Mouse (Mus musculus) liver, embryonic 13.5 days (tissue): ENCODE results near the gene Bola1. TPM values are rescaled to one million over a fixed set of nuclear protein-coding genes. Genes with fewer than 3 reads are reported as not detected.

Experiments used
- ATAC-seq: fragments of 200-750 bp; cut with Nextera tagmentation; 2 replicates; pipeline ENCODE4 v1.8.0; 2017; ENCODE audit warnings: low read depth, mild to moderate bottlenecking, moderate number of reproducible peaks, moderate library complexity
- DNase-seq: peaks from one replicate; pipeline ENCODE4 v3.0.0; 2022
- H3K27ac ChIP-seq: fragments of 300-500 bp; sonication (generic); 2 replicates; pipeline ENCODE4 v1.5.1; 2015; ENCODE audit warnings: moderate library complexity, mild to moderate bottlenecking, inconsistent platforms
- H3K27me3 ChIP-seq: fragments of 300-500 bp; sonication (generic); 2 replicates; pipeline ENCODE4 v1.6.1; 2015; ENCODE audit warnings: mild to moderate bottlenecking, inconsistent platforms
- H3K36me3 ChIP-seq: fragments of 300-500 bp; sonication (generic); 2 replicates; pipeline ENCODE4 v1.6.1; 2015; ENCODE audit warnings: mild to moderate bottlenecking, inconsistent platforms
- H3K4me1 ChIP-seq: fragments of 300-500 bp; sonication (generic); replicated peaks from 2 replicates; pipeline ENCODE4 v1.6.1; 2015; ENCODE audit warnings: inconsistent platforms
- H3K4me2 ChIP-seq: fragments of 300-500 bp; sonication (generic); 2 replicates; pipeline ENCODE4 v1.6.1; 2015; ENCODE audit warnings: inconsistent platforms, mild to moderate bottlenecking, moderate library complexity
- H3K4me3 ChIP-seq: fragments of 300-500 bp; sonication (generic); replicated peaks from 2 replicates; pipeline ENCODE4 v1.5.1; 2015; ENCODE audit warnings: mild to moderate bottlenecking, inconsistent platforms
- H3K9ac ChIP-seq: fragments of 300-500 bp; sonication (generic); 2 replicates; pipeline ENCODE4 v1.6.1; 2015; ENCODE audit warnings: mild to moderate bottlenecking, inconsistent platforms
- H3K9me3 ChIP-seq: fragments of 300-500 bp; sonication (generic); replicated peaks from 2 replicates; pipeline ENCODE4 v1.6.1; 2016; ENCODE audit warnings: inconsistent platforms
- WGBS: fragments of 180-500 bp; shearing (Covaris S2); methylation state at CpG from one replicate; pipeline ENCODE4 v1.1.7; 2015; ENCODE audit not compliant: insufficient replicate concordance; 5-methylcytosine and 5-hydroxymethylcytosine counted together
- microRNA-seq: library from miRNA; unstranded; fragments of <30 nt; microRNA quantifications from one replicate; pipeline ENCODE4, GENCODE M21; 2016
- polyA plus RNA-seq: library from polyadenylated mRNA; unstranded; fragments of >200 nt; fragmentation: Nextera tagmentation; extraction: Ambion mirVana; gene quantifications from 2 replicates; pipeline ENCODE4 v1.2.1, GENCODE M21; 2015

Bola1 gene
- polyA plus RNA-seq, 1 experiment from 2014 or later = 56.1 TPM

- Histone ChIP-seq H3K9me3 (no peaks in the 10 kb centered on the region), H3K27me3 (peaks cover 54% of the 10 kb centered on the region), H3K9ac (no peak overlapping the region), H3K4me2 (peak overlapping the region; percentile 51), H3K4me3 (peak overlapping the region; percentile 45), H3K4me1 (peaks cover 21% of the 10 kb centered on the region; the same call in 1 of the 2 replicates), H3K27ac (peak overlapping the region; percentile 59), H3K36me3 (peaks cover 1% of the 10 kb centered on the region; the same call in 1 of the 2 replicates)
- ATAC-seq (peak; percentile 68), DNase-seq (no peak)
- WGBS = 5% methylated on average over 12 of the region's 12 CpGs
Measured at GRCm38 (mm10) chr3:96160803-96161516, 58.5 kb downstream of the Bola1 start.

DNA sequence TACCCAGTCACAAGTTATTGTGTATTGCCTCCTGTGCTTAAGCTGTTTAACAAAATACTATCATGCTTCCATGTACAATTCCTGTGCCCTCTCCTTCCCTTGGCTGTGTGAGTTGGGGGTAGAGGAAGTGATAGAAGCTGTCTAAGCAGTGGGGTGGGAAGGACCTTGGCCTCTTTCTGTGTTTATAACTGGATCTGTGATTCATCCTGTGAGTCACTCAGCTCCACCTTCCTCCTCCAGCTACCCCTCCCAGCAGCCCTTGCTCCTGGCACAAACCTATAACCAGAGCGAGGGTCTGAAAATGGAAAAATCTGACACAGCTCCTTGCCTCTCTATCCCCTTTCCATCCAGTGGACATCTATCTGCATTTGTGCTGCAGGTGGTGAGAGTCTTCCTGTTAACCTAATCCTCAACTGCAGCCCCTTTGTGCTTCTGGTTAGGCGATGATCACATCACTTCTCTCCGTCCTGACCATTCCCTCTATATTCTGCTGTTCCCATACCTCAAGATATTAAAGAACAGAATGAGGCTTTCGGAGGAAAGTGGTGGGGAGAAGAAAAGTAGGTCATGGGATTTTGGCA, 59.2 kb downstream of the Bola1 start:
- DNase-seq (no peak), ATAC-seq (0 out of 2 replicates have a peak, but pooled peaks have one; percentile 24)
- WGBS = 39% methylated on average over 4 of the region's 4 CpGs
- H3K4me2 ChIP-seq = peak overlapping the region; percentile 51; the same call in 1 of the 2 replicates
- H3K9me3 ChIP-seq = no peaks in the 10 kb centered on the region
- peaks cover 54% of the 10 kb centered on the region for H3K27me3 ChIP-seq
- no peak overlapping the region for H3K4me3 ChIP-seq
- peaks cover 21% of the 10 kb centered on the region; the same call in 1 of the 2 replicates for H3K4me1 ChIP-seq
- H3K27ac ChIP-seq = peak overlapping the region; percentile 59
- no peak overlapping the region for H3K9ac ChIP-seq
- peaks cover 8% of the 10 kb centered on the region for H3K36me3 ChIP-seq

DNA sequence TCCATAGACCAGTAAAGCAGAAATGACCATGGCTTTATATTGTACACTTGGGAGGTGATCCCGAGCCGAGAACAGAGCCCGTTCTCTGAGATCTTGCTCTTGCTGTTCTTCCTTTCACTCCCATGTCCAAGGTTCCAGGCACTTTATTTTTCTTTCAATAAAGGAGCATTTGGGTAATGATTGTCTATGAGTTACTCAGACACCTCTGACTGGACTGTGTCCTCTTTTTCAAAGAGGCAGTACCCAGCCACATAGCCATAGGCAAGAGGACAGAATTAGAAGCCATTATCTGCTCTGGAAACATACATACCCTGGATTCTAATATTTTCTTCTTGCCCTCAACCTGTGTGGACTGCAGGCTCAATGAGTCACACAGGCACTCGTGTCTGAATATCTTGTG, 59.7 kb downstream of the Bola1 start:
- Histone ChIP-seq H3K27me3 (peaks cover 52% of the 10 kb centered on the region), H3K36me3 (peaks cover 13% of the 10 kb centered on the region), H3K4me1 (peaks cover 21% of the 10 kb centered on the region; the same call in 1 of the 2 replicates), H3K4me3 (no peak overlapping the region), H3K9me3 (no peaks in the 10 kb centered on the region), H3K27ac (no peak overlapping the region), H3K4me2 (no peak overlapping the region), H3K9ac (no peak overlapping the region)
- WGBS = 59% methylated on average over 4 of the region's 4 CpGs
- DNase-seq (no peak), ATAC-seq (no peak)

DNA sequence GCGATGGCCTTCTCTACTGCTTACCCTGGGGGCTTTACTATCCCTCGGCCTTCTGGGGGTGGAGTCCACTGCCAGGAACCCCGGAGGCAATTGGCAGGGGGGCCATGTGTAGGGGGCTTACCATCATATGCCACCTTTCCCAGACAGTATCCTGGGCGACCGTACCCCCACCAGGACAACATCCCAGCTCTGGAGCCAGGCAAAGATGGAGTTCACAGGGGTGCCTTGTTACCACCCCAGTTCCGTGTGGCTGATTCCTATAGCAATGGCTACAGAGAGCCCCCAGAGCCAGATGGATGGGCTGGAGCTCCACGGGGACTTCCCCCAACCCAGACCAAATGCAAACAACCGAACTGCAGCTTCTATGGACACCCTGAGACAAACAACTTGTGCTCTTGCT, 64.0 kb downstream of the Bola1 start:
- Histone ChIP-seq H3K27me3 (peaks cover 9% of the 10 kb centered on the region), H3K36me3 (peaks cover 55% of the 10 kb centered on the region), H3K9me3 (no peaks in the 10 kb centered on the region), H3K4me3 (no peak overlapping the region), H3K27ac (no peak overlapping the region), H3K9ac (no peak overlapping the region), H3K4me1 (peaks cover 9% of the 10 kb centered on the region; the same call in 1 of the 2 replicates), H3K4me2 (no peak overlapping the region)
- DNase-seq = no peak
- WGBS = 78% methylated on average over 8 of the region's 8 CpGs
- ATAC-seq = no peak

DNA sequence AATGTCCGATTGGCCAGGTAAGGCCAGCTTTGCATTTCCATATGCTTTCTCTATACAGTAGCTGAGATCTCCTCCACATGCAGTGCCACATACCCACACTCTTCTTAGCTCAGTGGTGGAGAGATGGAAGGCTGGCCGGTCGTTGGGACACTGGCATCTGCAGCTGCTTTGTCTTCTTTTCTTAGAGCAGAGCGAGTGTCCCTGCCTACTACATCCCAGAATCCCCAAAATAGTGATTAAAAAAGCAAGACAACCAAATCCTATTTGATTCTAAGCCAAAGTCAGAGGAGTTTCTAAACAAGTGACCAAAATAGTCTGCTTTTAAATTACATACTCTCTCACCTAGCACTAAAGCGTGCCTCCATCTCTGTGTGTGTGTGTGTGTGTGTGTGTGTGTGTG, 66.9 kb downstream of the Bola1 start:
- H3K9me3 ChIP-seq = no peaks in the 10 kb centered on the region
- no peak overlapping the region for H3K27ac ChIP-seq
- ATAC-seq (no peak), DNase-seq (no peak)
- no peak overlapping the region for H3K4me3 ChIP-seq
- H3K36me3 ChIP-seq = peaks cover 55% of the 10 kb centered on the region
- peaks cover 5% of the 10 kb centered on the region for H3K4me1 ChIP-seq
- H3K4me2 ChIP-seq = no peak overlapping the region
- no peaks in the 10 kb centered on the region for H3K27me3 ChIP-seq
- H3K9ac ChIP-seq = no peak overlapping the region
- WGBS = 88% methylated on average over 5 of the region's 5 CpGs

DNA sequence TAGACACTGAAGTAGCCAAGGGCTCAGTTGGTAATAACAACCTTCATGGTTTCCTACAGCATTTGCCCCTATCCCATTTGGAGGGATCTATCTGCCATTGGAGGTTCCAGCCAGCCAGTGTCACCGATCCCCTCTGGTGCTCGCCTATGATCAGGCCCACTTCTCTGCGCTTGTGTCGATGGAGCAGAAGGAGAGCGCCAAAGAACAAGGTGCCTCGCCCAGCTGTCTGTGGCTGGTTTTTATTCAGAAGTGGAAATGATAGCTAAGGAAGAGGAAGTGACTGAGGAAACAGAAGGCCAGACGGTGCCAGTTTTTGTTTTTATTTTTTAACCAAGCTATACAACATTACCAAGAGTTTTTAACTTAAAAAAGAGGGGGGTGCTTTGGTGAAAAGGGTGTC, 67.7 kb downstream of the Bola1 start:
- Histone ChIP-seq H3K27me3 (no peaks in the 10 kb centered on the region), H3K4me2 (no peak overlapping the region), H3K4me3 (no peak overlapping the region), H3K27ac (no peak overlapping the region), H3K9ac (no peak overlapping the region), H3K4me1 (peaks cover 5% of the 10 kb centered on the region), H3K9me3 (no peaks in the 10 kb centered on the region), H3K36me3 (peaks cover 55% of the 10 kb centered on the region)
- DNase-seq (no peak), ATAC-seq (no peak)
- WGBS = 73% methylated on average over 7 of the region's 7 CpGs

- no peak for ATAC-seq
- Histone ChIP-seq H3K36me3 (peaks cover 37% of the 10 kb centered on the region), H3K4me1 (peaks cover 5% of the 10 kb centered on the region), H3K27me3 (no peaks in the 10 kb centered on the region), H3K9ac (no peak overlapping the region), H3K9me3 (no peaks in the 10 kb centered on the region), H3K27ac (no peak overlapping the region), H3K4me2 (no peak overlapping the region), H3K4me3 (no peak overlapping the region)
- 8% methylated on average over 5 of the region's 5 CpGs for WGBS
- peak; percentile 42 for DNase-seq
Measured at GRCm38 (mm10) chr3:96147950-96148349, 71.6 kb downstream of the Bola1 start.

Small RNA genes within 50 kb of the gene (microRNA-seq; reads per million reads assigned to microRNA genes)
- gene Gm44492 = 2.1 reads per million
- not detected for gene Gm47311
- gene Gm47313 = not detected

Other genes starting within 250 kb of the Bola1 start
- gene Plekho1, start 223.7 kb downstream of the Bola1 start, polyA plus RNA-seq = 6.9 and 7.8 TPM in 2 replicates
- 17.3 and 17.7 TPM in 2 replicates for gene Vps45, start 161.2 kb downstream of the Bola1 start, polyA plus RNA-seq
- 11.3 and 11.4 TPM in 2 replicates for gene Otud7b, start 115.2 kb downstream of the Bola1 start, polyA plus RNA-seq
- 1.9 and 2.2 TPM in 2 replicates for gene Mtmr11, start 57.7 kb downstream of the Bola1 start, polyA plus RNA-seq
- 103 and 110 TPM in 2 replicates for gene Sf3b4, start 47.4 kb downstream of the Bola1 start, polyA plus RNA-seq
- 0.44 and 0.49 TPM in 2 replicates for gene Sv2a, start 38.6 kb downstream of the Bola1 start, polyA plus RNA-seq
- gene Hist2h2ab, start 156 bp upstream of the Bola1 start, polyA plus RNA-seq = 0.85 TPM in 1 of 2 replicates, not detected in the other
- 12.9 and 19.8 TPM in 2 replicates for gene Hist2h2ac, start 1.2 kb upstream of the Bola1 start, polyA plus RNA-seq
- gene Hist2h2be, start 1.4 kb upstream of the Bola1 start, polyA plus RNA-seq = 5.4 and 7.9 TPM in 2 replicates
- 9.8 and 20.7 TPM in 2 replicates for gene Hist2h3c2, start 19.4 kb upstream of the Bola1 start, polyA plus RNA-seq
- 53.6 and 86.4 TPM in 2 replicates for gene Hist2h2aa2, start 20.6 kb upstream of the Bola1 start, polyA plus RNA-seq
- 26.9 and 40.6 TPM in 2 replicates for gene Hist2h2aa1, start 25.8 kb upstream of the Bola1 start, polyA plus RNA-seq
- 2.3 TPM in 2 replicates for gene Hist2h3c1, start 27.0 kb upstream of the Bola1 start, polyA plus RNA-seq
- gene Hist2h4, start 43.6 kb upstream of the Bola1 start, polyA plus RNA-seq = 15.2 and 44.8 TPM in 2 replicates
- 89.3 and 159 TPM in 2 replicates for gene Hist2h3b, start 48.9 kb upstream of the Bola1 start, polyA plus RNA-seq
- 23.7 and 25.8 TPM in 2 replicates for gene Hist2h2bb, start 50.0 kb upstream of the Bola1 start, polyA plus RNA-seq
- 3.0 and 4.6 TPM in 2 replicates for gene Fcgr1, start 74.3 kb upstream of the Bola1 start, polyA plus RNA-seq
- gene BC107364, start 232.6 kb upstream of the Bola1 start, polyA plus RNA-seq = not detected in 2 replicates